Mouse (Mus musculus) heart, embryonic 13.5 days (tissue): ENCODE results near the gene Tmed2. TPM values are rescaled to one million over a fixed set of nuclear protein-coding genes. Genes with fewer than 3 reads are reported as not detected.

Experiments used
- ATAC-seq: fragments of 200-750 bp; cut with Nextera tagmentation; 2 replicates; pipeline ENCODE4 v1.8.0; 2017; ENCODE audit warnings: moderate TSS enrichment; ENCODE audit not compliant: insufficient number of reproducible peaks, low FRiP score, low TSS enrichment; ENCODE audit errors: extremely low read depth
- H3K27ac ChIP-seq: fragments of 300-500 bp; sonication (generic); replicated peaks from 2 replicates; pipeline ENCODE4 v1.5.1; 2015; ENCODE audit warnings: moderate library complexity, mild to moderate bottlenecking, inconsistent platforms
- H3K27me3 ChIP-seq: fragments of 300-500 bp; sonication (generic); replicated peaks from 2 replicates; pipeline ENCODE4 v1.6.1; 2015; ENCODE audit warnings: mild to moderate bottlenecking, inconsistent platforms
- H3K36me3 ChIP-seq: fragments of 300-500 bp; sonication (generic); 2 replicates; pipeline ENCODE4 v1.6.1; 2015; ENCODE audit warnings: mild to moderate bottlenecking, inconsistent platforms
- H3K4me1 ChIP-seq: fragments of 300-500 bp; sonication (generic); 2 replicates; pipeline ENCODE4 v1.6.1; 2015; ENCODE audit warnings: inconsistent platforms
- H3K4me2 ChIP-seq: fragments of 300-500 bp; sonication (generic); 2 replicates; pipeline ENCODE4 v1.6.1; 2015; ENCODE audit warnings: inconsistent platforms, mild to moderate bottlenecking, moderate library complexity
- H3K4me3 ChIP-seq: fragments of 300-500 bp; sonication (generic); 2 replicates; pipeline ENCODE4 v1.5.1; 2015; ENCODE audit warnings: moderate library complexity, mild to moderate bottlenecking, inconsistent platforms
- H3K9ac ChIP-seq: fragments of 300-500 bp; sonication (generic); 2 replicates; pipeline ENCODE4 v1.6.1; 2015; ENCODE audit warnings: inconsistent platforms, mild to moderate bottlenecking, moderate library complexity
- H3K9me3 ChIP-seq: fragments of 300-500 bp; sonication (generic); 2 replicates; pipeline ENCODE4 v1.6.1; 2016; ENCODE audit warnings: inconsistent platforms
- WGBS: fragments of 180-500 bp; shearing (Covaris S2); methylation state at CpG from one replicate; pipeline ENCODE4 v1.1.7; 2015; ENCODE audit warnings: mixed read lengths; 5-methylcytosine and 5-hydroxymethylcytosine counted together
- polyA plus RNA-seq: library from polyadenylated mRNA; unstranded; fragments of >200 nt; fragmentation: Nextera tagmentation; extraction: Ambion mirVana; gene quantifications from 2 replicates; pipeline ENCODE4 v1.2.1, GENCODE M21; 2015

The Tmed2 gene
- polyA plus RNA-seq, 1 experiment from 2014 or later, result 396 TPM

- ATAC-seq, result no peak
- Histone ChIP-seq H3K4me1 (peaks cover 11% of the 10 kb centered on the region), H3K27ac (no peak overlapping the region), H3K36me3 (peaks cover 84% of the 10 kb centered on the region), H3K9ac (no peak overlapping the region), H3K4me2 (no peak overlapping the region), H3K9me3 (no peaks in the 10 kb centered on the region), H3K27me3 (no peaks in the 10 kb centered on the region), H3K4me3 (no peak overlapping the region)
- WGBS, result 50% methylated on average over 14 of the region's 14 CpGs
Observed at GRCm38 (mm10) chr5:124503742-124504141, 36.8 kb upstream of the Tmed2 start.

GRCm38 (mm10) chr5:124505235-124505634, 35.3 kb upstream of the Tmed2 start:
- Histone ChIP-seq H3K27ac (no peak overlapping the region), H3K9ac (no peak overlapping the region), H3K9me3 (no peaks in the 10 kb centered on the region), H3K4me3 (no peak overlapping the region), H3K36me3 (peaks cover 79% of the 10 kb centered on the region), H3K4me1 (peaks cover 18% of the 10 kb centered on the region), H3K27me3 (no peaks in the 10 kb centered on the region), H3K4me2 (no peak overlapping the region)
- no peak for ATAC-seq
- 84% methylated on average over 4 of the region's 4 CpGs for WGBS

- no peak overlapping the region for H3K27ac ChIP-seq
- no peak for ATAC-seq
- H3K4me1 ChIP-seq, result peaks cover 24% of the 10 kb centered on the region
- no peak overlapping the region for H3K4me2 ChIP-seq
- no peak overlapping the region for H3K4me3 ChIP-seq
- H3K9ac ChIP-seq, result no peak overlapping the region
- WGBS, result 55% methylated on average over 9 of the region's 10 CpGs
- no peaks in the 10 kb centered on the region for H3K27me3 ChIP-seq
- H3K9me3 ChIP-seq, result no peaks in the 10 kb centered on the region
- H3K36me3 ChIP-seq, result peaks cover 76% of the 10 kb centered on the region
Observed at GRCm38 (mm10) chr5:124506731-124507359, 33.6 kb upstream of the Tmed2 start.

- H3K4me2 ChIP-seq, result peak overlapping the region; percentile 28
- no peaks in the 10 kb centered on the region for H3K9me3 ChIP-seq
- no peaks in the 10 kb centered on the region for H3K27me3 ChIP-seq
- 0 out of 2 replicates have a peak overlapping the region, but pooled peaks have one; percentile 10 for H3K9ac ChIP-seq
- peaks cover 24% of the 10 kb centered on the region for H3K4me1 ChIP-seq
- WGBS, result 91% methylated on average over 6 of the region's 6 CpGs
- peaks cover 74% of the 10 kb centered on the region for H3K36me3 ChIP-seq
- peak overlapping the region; percentile 57 for H3K27ac ChIP-seq
- ATAC-seq, result no peak
- no peak overlapping the region for H3K4me3 ChIP-seq
Observed at GRCm38 (mm10) chr5:124509200-124509599, 31.3 kb upstream of the Tmed2 start.

GRCm38 (mm10) chr5:124509742-124510237, 30.7 kb upstream of the Tmed2 start:
- H3K4me3 ChIP-seq, result no peak overlapping the region
- 0 out of 2 replicates have a peak overlapping the region, but pooled peaks have one; percentile 1 for H3K9ac ChIP-seq
- H3K27me3 ChIP-seq, result no peaks in the 10 kb centered on the region
- peak overlapping the region; percentile 28 for H3K4me2 ChIP-seq
- peak overlapping the region; percentile 57 for H3K27ac ChIP-seq
- H3K4me1 ChIP-seq, result peaks cover 24% of the 10 kb centered on the region
- ATAC-seq, result peak; percentile 52; the same call in 1 of the 2 replicates
- peaks cover 76% of the 10 kb centered on the region for H3K36me3 ChIP-seq
- no peaks in the 10 kb centered on the region for H3K9me3 ChIP-seq
- 41% methylated on average over 12 of the region's 12 CpGs for WGBS

DNA sequence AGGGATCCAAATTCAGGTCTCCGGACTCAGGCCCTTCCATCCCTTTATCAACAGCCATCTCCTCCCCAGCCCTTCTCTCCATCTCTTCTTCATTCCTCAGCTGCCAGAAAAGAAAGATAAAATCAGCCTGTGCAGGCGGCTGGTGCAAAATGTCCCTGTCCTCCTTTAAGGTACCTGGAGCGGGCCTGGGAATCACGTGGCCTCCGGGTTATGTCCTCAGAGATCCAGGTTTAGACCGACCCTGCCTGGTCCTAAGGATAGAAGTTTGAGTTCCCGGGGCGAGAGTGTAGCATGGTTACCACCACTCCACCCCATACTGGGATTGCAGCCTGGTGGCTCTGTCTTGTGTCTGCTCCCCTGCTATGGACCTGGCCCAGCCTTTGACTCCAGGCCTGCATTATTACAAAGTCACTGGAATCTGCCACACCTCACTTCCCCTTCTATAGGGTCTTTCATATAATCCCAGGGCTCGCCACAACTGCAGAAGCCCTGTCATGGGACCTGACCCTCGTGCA, 29.9 kb upstream of the Tmed2 start:
- Histone ChIP-seq H3K4me1 (peaks cover 24% of the 10 kb centered on the region), H3K4me3 (no peak overlapping the region), H3K4me2 (no peak overlapping the region; the same call in 1 of the 2 replicates), H3K36me3 (peaks cover 77% of the 10 kb centered on the region), H3K9me3 (no peaks in the 10 kb centered on the region), H3K9ac (no peak overlapping the region; the same call in 1 of the 2 replicates), H3K27me3 (no peaks in the 10 kb centered on the region), H3K27ac (peak overlapping the region; percentile 57)
- 76% methylated on average over 10 of the region's 10 CpGs for WGBS
- no peak for ATAC-seq

GRCm38 (mm10) chr5:124515789-124516188, 24.7 kb upstream of the Tmed2 start:
- peaks cover under 1% of the 10 kb centered on the region; the same call in 1 of the 2 replicates for H3K4me1 ChIP-seq
- peaks cover 91% of the 10 kb centered on the region for H3K36me3 ChIP-seq
- no peaks in the 10 kb centered on the region for H3K27me3 ChIP-seq
- H3K4me3 ChIP-seq, result no peak overlapping the region
- no peak overlapping the region for H3K9ac ChIP-seq
- no peaks in the 10 kb centered on the region for H3K9me3 ChIP-seq
- 78% methylated on average over 5 of the region's 5 CpGs for WGBS
- no peak overlapping the region for H3K27ac ChIP-seq
- ATAC-seq, result no peak
- H3K4me2 ChIP-seq, result no peak overlapping the region

DNA sequence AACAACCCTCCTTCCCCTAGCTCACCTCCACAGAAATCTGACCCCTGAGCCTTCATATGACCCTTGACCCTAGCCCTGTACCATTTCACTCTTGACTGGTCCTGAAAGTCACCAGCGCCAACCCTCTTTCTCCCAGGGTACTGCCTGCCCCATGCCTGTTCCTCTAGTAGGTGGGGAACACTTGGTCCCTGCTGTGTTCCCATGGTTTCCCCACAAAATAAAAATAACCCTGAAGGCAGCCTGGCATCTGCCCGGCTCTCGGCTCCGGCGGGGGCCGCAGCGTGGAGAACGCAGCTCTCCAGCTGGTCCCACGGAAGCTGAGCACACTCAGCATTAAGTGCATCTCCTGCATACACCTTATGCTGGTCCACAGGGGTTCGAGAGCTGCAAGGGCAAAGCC, 21.8 kb upstream of the Tmed2 start:
- no peaks in the 10 kb centered on the region for H3K4me1 ChIP-seq
- 80% methylated on average over 10 of the region's 10 CpGs for WGBS
- peaks cover 85% of the 10 kb centered on the region for H3K36me3 ChIP-seq
- H3K4me3 ChIP-seq, result no peak overlapping the region
- no peak overlapping the region for H3K27ac ChIP-seq
- no peaks in the 10 kb centered on the region for H3K27me3 ChIP-seq
- ATAC-seq, result no peak
- H3K4me2 ChIP-seq, result no peak overlapping the region
- peaks cover 3% of the 10 kb centered on the region; the same call in 1 of the 2 replicates for H3K9me3 ChIP-seq
- H3K9ac ChIP-seq, result no peak overlapping the region

DNA sequence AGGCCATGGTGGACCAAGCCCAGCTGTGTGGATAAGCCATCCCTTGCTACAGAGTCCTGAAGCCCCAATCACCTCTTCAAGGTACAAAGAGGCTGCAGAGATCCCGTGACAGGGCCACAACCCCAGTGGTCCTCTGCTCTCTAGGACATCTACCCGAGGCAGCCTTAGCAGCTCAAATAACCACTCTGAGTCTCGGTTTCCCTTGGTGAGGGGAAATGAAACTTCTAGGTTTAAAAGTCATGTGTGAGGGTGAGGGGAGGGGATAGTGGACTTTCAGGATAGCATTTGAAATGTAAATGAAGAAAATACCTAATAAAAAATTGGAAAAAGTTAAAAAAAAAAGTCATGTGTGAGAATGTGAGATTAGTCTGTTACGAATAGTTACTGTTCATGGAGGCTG, 18.9 kb upstream of the Tmed2 start:
- no peak overlapping the region for H3K9ac ChIP-seq
- ATAC-seq, result no peak
- no peaks in the 10 kb centered on the region for H3K4me1 ChIP-seq
- 75% methylated on average over 4 of the region's 4 CpGs for WGBS
- H3K27ac ChIP-seq, result no peak overlapping the region
- H3K4me2 ChIP-seq, result no peak overlapping the region
- no peak overlapping the region for H3K4me3 ChIP-seq
- peaks cover 86% of the 10 kb centered on the region for H3K36me3 ChIP-seq
- peaks cover 3% of the 10 kb centered on the region; the same call in 1 of the 2 replicates for H3K9me3 ChIP-seq
- H3K27me3 ChIP-seq, result no peaks in the 10 kb centered on the region

DNA sequence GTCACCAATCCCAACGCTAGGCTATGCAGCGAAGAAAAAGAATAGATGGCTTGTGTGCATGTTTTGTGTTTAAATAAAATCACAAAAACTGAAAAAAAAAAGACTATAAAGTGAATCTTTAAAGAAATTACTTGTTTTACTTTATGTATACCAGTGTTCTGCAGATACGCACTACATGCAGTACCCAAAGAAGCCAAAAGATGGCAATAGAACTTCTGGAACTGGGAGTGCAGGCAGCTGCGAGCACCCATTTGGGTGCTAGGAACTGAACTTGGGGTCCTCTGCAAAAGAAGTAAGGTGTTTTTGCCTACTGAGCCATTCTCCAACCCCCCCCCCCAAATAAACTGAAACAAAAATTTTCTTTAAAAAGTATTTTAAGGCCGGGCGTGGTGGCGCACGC, 17.5 kb upstream of the Tmed2 start:
- H3K36me3 ChIP-seq, result peaks cover 80% of the 10 kb centered on the region

DNA sequence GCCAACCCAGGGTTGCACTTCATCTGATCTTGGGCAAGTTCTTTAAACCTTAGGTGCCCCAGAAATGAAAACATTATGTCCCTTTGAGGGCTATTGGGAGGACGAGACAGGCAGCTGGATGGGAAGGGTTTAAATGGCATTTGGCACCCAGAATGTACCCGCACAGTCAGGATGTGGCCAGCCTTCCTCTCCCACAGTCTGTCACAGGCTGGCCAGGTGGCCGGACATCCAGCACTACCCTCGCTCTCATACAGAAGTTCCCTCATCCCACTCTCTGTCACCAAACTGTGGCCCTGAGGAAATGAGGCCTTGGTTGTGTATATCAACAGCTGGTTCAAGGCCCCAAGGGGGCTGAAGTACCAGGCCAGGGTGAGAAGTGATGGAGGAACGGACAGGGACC, 15.6 kb upstream of the Tmed2 start:
- 85% methylated on average over 5 of the region's 5 CpGs for WGBS
- peaks cover 3% of the 10 kb centered on the region; the same call in 1 of the 2 replicates for H3K9me3 ChIP-seq
- no peak overlapping the region for H3K4me2 ChIP-seq
- no peaks in the 10 kb centered on the region for H3K27me3 ChIP-seq
- no peak overlapping the region for H3K4me3 ChIP-seq
- peaks cover 61% of the 10 kb centered on the region for H3K36me3 ChIP-seq
- H3K9ac ChIP-seq, result no peak overlapping the region
- no peak overlapping the region for H3K27ac ChIP-seq
- H3K4me1 ChIP-seq, result peaks cover 21% of the 10 kb centered on the region
- no peak for ATAC-seq

More for the DNA sequence above, 17.5 kb upstream of the Tmed2 start:
- H3K4me1 ChIP-seq, result peaks cover 2% of the 10 kb centered on the region; the same call in 1 of the 2 replicates
- H3K9me3 ChIP-seq, result peaks cover 3% of the 10 kb centered on the region; the same call in 1 of the 2 replicates
- no peak overlapping the region for H3K27ac ChIP-seq
- H3K4me3 ChIP-seq, result no peak overlapping the region
- no peak overlapping the region for H3K4me2 ChIP-seq
- no peak overlapping the region for H3K9ac ChIP-seq
- no peak for ATAC-seq
- H3K27me3 ChIP-seq, result no peaks in the 10 kb centered on the region
- 94% methylated on average over 8 of the region's 8 CpGs for WGBS
